Mouse (Mus musculus) MEL (cell line): ENCODE results near the gene Trir. TPM values are rescaled to one million over a fixed set of nuclear protein-coding genes. Genes with fewer than 3 reads are reported as not detected.

Experiments
- DNase-seq: peaks from one replicate; pipeline ENCODE4 v3.0.0; 2011; ENCODE audit warnings: low read depth, low spot score
- H3K27ac ChIP-seq: 2 replicates; pipeline ENCODE4 v1.5.1; 2012; ENCODE audit warnings: low read depth, mild to moderate bottlenecking, control low read depth, low read length, moderate library complexity; ENCODE audit not compliant: control insufficient read depth
- H3K27me3 ChIP-seq, 2 experiments: fragments of 150-350 bp in 1 of 2; sonication (generic) in 1 of 2; 2 replicates each; pipeline ENCODE4 v1.6.1; 2012; ENCODE audit warnings: low read length in 2 of 2, mild to moderate bottlenecking in 2 of 2, improper control_type of control experiment in 1 of 2, moderate library complexity in 1 of 2; ENCODE audit not compliant: insufficient read depth in 2 of 2, control insufficient read depth in 1 of 2
- H3K36me3 ChIP-seq, 2 experiments: 2 replicates each; pipeline ENCODE4 v1.6.1; 2012 to 2014; ENCODE audit warnings: low read length in 2 of 2, improper control_type of control experiment in 1 of 2, inconsistent platforms in 1 of 2, mild to moderate bottlenecking in 1 of 2; ENCODE audit not compliant: insufficient read depth in 2 of 2, control insufficient read depth in 1 of 2
- H3K4me1 ChIP-seq, 2 experiments: fragments of 150-350 bp in 1 of 2; sonication (generic) in 1 of 2; 2 replicates each; pipeline ENCODE4 v1.6.1; 2012; ENCODE audit warnings: low read length in 2 of 2, improper control_type of control experiment in 1 of 2, mild to moderate bottlenecking in 1 of 2; ENCODE audit not compliant: insufficient read depth in 2 of 2, control insufficient read depth in 1 of 2
- H3K4me3 ChIP-seq, 2 experiments: fragments of 150-350 bp in 1 of 2; sonication (generic) in 1 of 2; 2 replicates each; pipeline ENCODE4 v1.5.1; 2012; ENCODE audit warnings: low read depth in 2 of 2, low read length in 2 of 2, mild to moderate bottlenecking in 2 of 2, moderate library complexity in 2 of 2, control low read depth in 1 of 2, improper control_type of control experiment in 1 of 2; ENCODE audit not compliant: control insufficient read depth in 1 of 2, insufficient read depth in 1 of 2
- H3K79me2 ChIP-seq: 2 replicates; pipeline ENCODE4 v1.6.1; 2012; ENCODE audit warnings: mild to moderate bottlenecking, low read length, moderate library complexity; ENCODE audit not compliant: control insufficient read depth, poor library complexity, insufficient read depth
- H3K9ac ChIP-seq: 2 replicates; pipeline ENCODE4 v1.6.1; 2012; ENCODE audit warnings: low read depth, mild to moderate bottlenecking, control low read depth, low read length, moderate library complexity; ENCODE audit not compliant: control insufficient read depth, poor library complexity, severe bottlenecking
- H3K9me3 ChIP-seq: fragments of 150-350 bp; sonication (generic); replicated peaks from 2 replicates; pipeline ENCODE4 v1.6.1; 2012; ENCODE audit warnings: mild to moderate bottlenecking, low read length, improper control_type of control experiment, moderate library complexity; ENCODE audit not compliant: insufficient read depth
- CHD1 ChIP-seq: IDR thresholded peaks from 2 replicates; pipeline ENCODE4 v1.6.1; 2012; ENCODE audit warnings: low read depth, mild to moderate bottlenecking, inconsistent platforms, low read length, improper control_type of control experiment
- CHD2 ChIP-seq: IDR thresholded peaks from 2 replicates; pipeline ENCODE4 v1.6.1; 2011; ENCODE audit warnings: low read length, improper control_type of control experiment
- CTCF ChIP-seq, 3 experiments: IDR thresholded peaks in 2 of 3; conservative IDR thresholded peaks in 1 of 3; 2 replicates each; pipeline ENCODE4 v1.5.1; 2011 to 2012; ENCODE audit warnings: low read length in 3 of 3, low read depth in 2 of 3, mild to moderate bottlenecking in 2 of 3, improper control_type of control experiment in 1 of 3, inconsistent platforms in 1 of 3, mixed read lengths in 1 of 3, moderate library complexity in 1 of 3; ENCODE audit not compliant: control insufficient read depth in 1 of 3, insufficient read depth in 1 of 3, poor library complexity in 1 of 3, severe bottlenecking in 1 of 3
- E2F4 ChIP-seq: IDR thresholded peaks from 2 replicates; pipeline ENCODE4 v1.6.1; 2011; ENCODE audit warnings: low read depth, low read length, improper control_type of control experiment, borderline replicate concordance
- ELF1 ChIP-seq: IDR thresholded peaks from 2 replicates; pipeline ENCODE4 v1.6.1; 2014; ENCODE audit warnings: low read depth, mild to moderate bottlenecking, inconsistent platforms, low read length, improper control_type of control experiment, moderate library complexity
- EP300 ChIP-seq, 2 experiments: IDR thresholded peaks; 2 replicates each; pipeline ENCODE4 v1.6.1; 2011; ENCODE audit warnings: improper control_type of control experiment in 2 of 2, low read length in 2 of 2, low read depth in 1 of 2, mild to moderate bottlenecking in 1 of 2
- JUND ChIP-seq: IDR thresholded peaks from 2 replicates; pipeline ENCODE4 v1.6.1; 2011; ENCODE audit warnings: low read depth, mild to moderate bottlenecking, improper control_type of control experiment, low read length
- MAZ ChIP-seq: IDR thresholded peaks from 2 replicates; pipeline ENCODE4 v1.6.1; 2012; ENCODE audit warnings: low read depth, mild to moderate bottlenecking, inconsistent platforms, low read length, improper control_type of control experiment
- MYC ChIP-seq: IDR thresholded peaks from 2 replicates; pipeline ENCODE4 v1.6.1; 2011; ENCODE audit warnings: low read depth, mild to moderate bottlenecking, low read length, improper control_type of control experiment, moderate library complexity
- POLR2AphosphoS2 ChIP-seq: IDR thresholded peaks from 2 replicates; pipeline ENCODE4 v1.6.1; 2011; ENCODE audit warnings: low read length, improper control_type of control experiment
- POLR2AphosphoS5 ChIP-seq: IDR thresholded peaks from 2 replicates; pipeline ENCODE4 v1.6.1; 2012; ENCODE audit warnings: low read depth, borderline replicate concordance, mild to moderate bottlenecking, inconsistent platforms, low read length, moderate library complexity, mixed read lengths
- RAD21 ChIP-seq: IDR thresholded peaks from 2 replicates; pipeline ENCODE4 v1.6.1; 2011; ENCODE audit warnings: mild to moderate bottlenecking, low read depth, low read length, improper control_type of control experiment
- TAL1 ChIP-seq: IDR thresholded peaks from 2 replicates; pipeline ENCODE4 v1.6.1; 2012; ENCODE audit warnings: mild to moderate bottlenecking, inconsistent platforms, low read length, moderate library complexity, mixed read lengths
- UBTF ChIP-seq: IDR thresholded peaks from 2 replicates; pipeline ENCODE4 v1.6.1; 2012; ENCODE audit warnings: low read depth, mild to moderate bottlenecking, inconsistent platforms, low read length, improper control_type of control experiment, moderate library complexity, borderline replicate concordance; ENCODE audit not compliant: insufficient read depth
- USF1 ChIP-seq: IDR thresholded peaks from 2 replicates; pipeline ENCODE4 v1.6.1; 2014; ENCODE audit warnings: low read depth, mild to moderate bottlenecking, inconsistent platforms, low read length, improper control_type of control experiment, moderate library complexity
- USF2 ChIP-seq, 2 experiments: IDR thresholded peaks; 2 replicates each; pipeline ENCODE4 v1.6.1; 2011 to 2012; ENCODE audit warnings: improper control_type of control experiment in 2 of 2, low read length in 2 of 2, borderline replicate concordance in 1 of 2, inconsistent platforms in 1 of 2, low read depth in 1 of 2, mild to moderate bottlenecking in 1 of 2; ENCODE audit not compliant: insufficient read depth in 1 of 2
- ZC3H11A ChIP-seq: IDR thresholded peaks from 2 replicates; pipeline ENCODE4 v1.6.1; 2012; ENCODE audit warnings: low read depth, mild to moderate bottlenecking, inconsistent platforms, low read length, improper control_type of control experiment
- ZMIZ1 ChIP-seq: IDR thresholded peaks from 2 replicates; pipeline ENCODE4 v1.6.1; 2012; ENCODE audit warnings: low read depth, mild to moderate bottlenecking, inconsistent platforms, low read length, improper control_type of control experiment, moderate library complexity
- ZNF384 ChIP-seq: IDR thresholded peaks from 2 replicates; pipeline ENCODE4 v1.6.1; 2012; ENCODE audit warnings: low read depth, mild to moderate bottlenecking, inconsistent platforms, low read length, improper control_type of control experiment
- polyA plus RNA-seq, 2 experiments: library from polyadenylated mRNA; stranded (reverse) in 1 of 2; unstranded in 1 of 2; fragments of >175 nt in 1 of 2; fragments of >200 nt in 1 of 2; gene quantifications; 2 replicates each; pipeline versions ENCODE4 v1.2.1 to v1.2.4; 2012; ENCODE audit warnings: low replicate concordance in 2 of 2, low read depth in 1 of 2; ENCODE audit not compliant: insufficient read length in 2 of 2, insufficient read depth in 1 of 2, missing spikeins in 1 of 2
- total RNA-seq: library from RNA; depleted of rRNA; stranded (reverse); fragments of 300-350 nt; gene quantifications from 2 replicates; pipeline ENCODE4 v1.2.3, GENCODE M21; 2012

The Trir gene
- total and polyA plus RNA-seq, 3 experiments: 264 to 442 (median 283) TPM

GRCm38 (mm10) chr8:84980622-84981358 is 45.8 kb upstream of the Trir start (continued):
- no peak for TF ChIP-seq ZNF384
- no peak for TF ChIP-seq TAL1
- no peak for TF ChIP-seq CTCF (IDR thresholded peaks at IDR 0.05 in 2 of 3, conservative IDR thresholded peaks at IDR 0.05 in 1 of 3; ENCODE audit: control insufficient read depth in 1 of 3, insufficient read depth in 1 of 3, low read depth in 2 of 3, low read length in 3 of 3, poor library complexity in 1 of 3, severe bottlenecking in 1 of 3)
- TF ChIP-seq USF1: no peak
- peak; percentile 2; the same call in 1 of the 2 replicates for TF ChIP-seq ELF1
- no peak for TF ChIP-seq RAD21
- TF ChIP-seq MYC: peak; percentile 81; the same call in 1 of the 2 replicates
- no peak for TF ChIP-seq USF2 (IDR thresholded peaks at IDR 0.05; ENCODE audit: borderline replicate concordance in 1 of 2, insufficient read depth in 1 of 2, low read depth in 1 of 2, low read length in 2 of 2)
- TF ChIP-seq ZMIZ1: no peak; the same call in 1 of the 2 replicates
- no peak for TF ChIP-seq POLR2AphosphoS5
- TF ChIP-seq CHD1: no peak; the same call in 1 of the 2 replicates
- no peak for TF ChIP-seq E2F4
- TF ChIP-seq, all 39 proteins: peak for 15

- DNase-seq: peak; percentile 51
- Histone ChIP-seq H3K9me3 (no peaks in the 10 kb centered on the region), H3K36me3 (peaks cover 0 to 43% of the 10 kb centered on the region in 2 experiments; a peak in 2 of 4 replicates), H3K9ac (peak overlapping the region; percentile 83), H3K79me2 (peaks cover 23% of the 10 kb centered on the region), H3K27me3 (no peaks in the 10 kb centered on the region), H3K4me1 (peaks cover 11 to 59% of the 10 kb centered on the region in 2 experiments), H3K27ac (peak overlapping the region; percentile 99), H3K4me3 (peak overlapping the region in 1 of 2 experiments; percentile 4; a peak in 2 of 4 replicates)
- TF ChIP-seq CHD2 (peak; percentile 24), UBTF (no peak), MAZ (no peak), ZC3H11A (no peak), JUND (no peak), EP300 (IDR thresholded peaks at IDR 0.05; ENCODE audit: low read depth in 1 of 2, low read length in 2 of 2) (0 out of 4 replicates have a peak, but pooled peaks of 1 of the 2 experiments have one; percentile 8), POLR2AphosphoS2 (no peak)
Measured at GRCm38 (mm10) chr8:84981644-84982498, 44.8 kb upstream of the Trir start.
